Mouse (Mus musculus) midbrain, embryonic 12.5 days (tissue): ENCODE results near the gene Dpp7. TPM values are rescaled to one million over a fixed set of nuclear protein-coding genes. Genes with fewer than 3 reads are reported as not detected.
A peak's percentile ranks its signal among the peaks of the same experiment; 100 is the strongest.

Source experiments
- ATAC-seq: fragments of 200-750 bp; cut with Nextera tagmentation; 2 replicates; pipeline ENCODE4 v1.8.0; 2017; ENCODE audit warnings: low read depth, moderate TSS enrichment, moderate library complexity; ENCODE audit not compliant: low FRiP score
- H3K27ac ChIP-seq: fragments of 300-500 bp; sonication (generic); replicated peaks from 2 replicates; pipeline ENCODE4 v1.5.1; 2016; ENCODE audit warnings: mild to moderate bottlenecking
- H3K27me3 ChIP-seq: fragments of 300-500 bp; sonication (generic); 2 replicates; pipeline ENCODE4 v1.6.1; 2016; ENCODE audit warnings: mild to moderate bottlenecking
- H3K36me3 ChIP-seq: fragments of 300-500 bp; sonication (generic); 2 replicates; pipeline ENCODE4 v1.6.1; 2016
- H3K4me1 ChIP-seq: fragments of 300-500 bp; sonication (generic); 2 replicates; pipeline ENCODE4 v1.6.1; 2016
- H3K4me2 ChIP-seq: fragments of 300-500 bp; sonication (generic); replicated peaks from 2 replicates; pipeline ENCODE4 v1.6.1; 2016; ENCODE audit warnings: mild to moderate bottlenecking, moderate library complexity
- H3K4me3 ChIP-seq: fragments of 300-500 bp; sonication (generic); 2 replicates; pipeline ENCODE4 v1.5.1; 2016; ENCODE audit warnings: mild to moderate bottlenecking
- H3K9ac ChIP-seq: fragments of 300-500 bp; sonication (generic); replicated peaks from 2 replicates; pipeline ENCODE4 v1.6.1; 2016; ENCODE audit warnings: mild to moderate bottlenecking, moderate library complexity
- H3K9me3 ChIP-seq: fragments of 300-500 bp; sonication (generic); 2 replicates; pipeline ENCODE4 v1.6.1; 2016; ENCODE audit warnings: mild to moderate bottlenecking
- WGBS: fragments of 180-500 bp; shearing (Covaris S2); methylation state at CpG from one replicate; pipeline ENCODE4 v1.1.7; 2016; 5-methylcytosine and 5-hydroxymethylcytosine counted together
- polyA plus RNA-seq: library from polyadenylated mRNA; unstranded; fragments of >200 nt; fragmentation: Nextera tagmentation; extraction: Ambion mirVana; gene quantifications from 2 replicates; pipeline ENCODE4 v1.2.1, GENCODE M21; 2016

Gene Dpp7
- polyA plus RNA-seq, 1 experiment from 2014 or later, result 20.5 TPM

- Histone ChIP-seq H3K4me2 (no peak overlapping the region), H3K9ac (no peak overlapping the region), H3K36me3 (no peaks in the 10 kb centered on the region), H3K4me3 (no peak overlapping the region), H3K27me3 (peaks cover 55% of the 10 kb centered on the region), H3K4me1 (peaks cover 10% of the 10 kb centered on the region), H3K27ac (no peak overlapping the region), H3K9me3 (no peaks in the 10 kb centered on the region)
- 73% methylated on average over 13 of the region's 13 CpGs for WGBS
- no peak for ATAC-seq
Measured at GRCm38 (mm10) chr2:25363478-25364178, 7.5 kb upstream of the Dpp7 start.

GRCm38 (mm10) chr2:25359848-25360247 lies 3.7 kb upstream of the Dpp7 start:
- Histone ChIP-seq H3K4me3 (no peak overlapping the region), H3K9ac (no peak overlapping the region), H3K27me3 (peaks cover 26% of the 10 kb centered on the region), H3K4me1 (peaks cover 22% of the 10 kb centered on the region), H3K9me3 (no peaks in the 10 kb centered on the region), H3K36me3 (no peaks in the 10 kb centered on the region), H3K27ac (no peak overlapping the region), H3K4me2 (no peak overlapping the region)
- ATAC-seq, result no peak
- WGBS, result 84% methylated on average over 4 of the region's 4 CpGs

GRCm38 (mm10) chr2:25355419-25356066 lies 616 bp downstream of the Dpp7 start:
- Histone ChIP-seq H3K4me3 (peak overlapping the region; percentile 55), H3K4me1 (peaks cover 21% of the 10 kb centered on the region), H3K27me3 (no peaks in the 10 kb centered on the region), H3K9ac (peak overlapping the region; percentile 49), H3K9me3 (no peaks in the 10 kb centered on the region), H3K36me3 (peaks cover 33% of the 10 kb centered on the region), H3K27ac (no peak overlapping the region), H3K4me2 (peak overlapping the region; percentile 81)
- ATAC-seq, result 0 out of 2 replicates have a peak, but pooled peaks have one; percentile 35
- WGBS, result 41% methylated on average over 18 of the region's 18 CpGs

- no peak for ATAC-seq
- no peak overlapping the region for H3K9ac ChIP-seq
- no peaks in the 10 kb centered on the region for H3K27me3 ChIP-seq
- H3K36me3 ChIP-seq, result peaks cover 47% of the 10 kb centered on the region
- H3K27ac ChIP-seq, result no peak overlapping the region
- H3K4me3 ChIP-seq, result no peak overlapping the region
- 92% methylated on average over 6 of the region's 6 CpGs for WGBS
- peaks cover 21% of the 10 kb centered on the region for H3K4me1 ChIP-seq
- no peaks in the 10 kb centered on the region for H3K9me3 ChIP-seq
- no peak overlapping the region for H3K4me2 ChIP-seq
Measured at GRCm38 (mm10) chr2:25354211-25354610, 1.9 kb downstream of the Dpp7 start.

- no peak overlapping the region for H3K4me3 ChIP-seq
- no peak overlapping the region for H3K9ac ChIP-seq
- H3K27ac ChIP-seq, result no peak overlapping the region
- H3K9me3 ChIP-seq, result no peaks in the 10 kb centered on the region
- peaks cover 10% of the 10 kb centered on the region for H3K4me1 ChIP-seq
- ATAC-seq, result no peak
- no peaks in the 10 kb centered on the region for H3K27me3 ChIP-seq
- 98% methylated on average over 3 of the region's 3 CpGs for WGBS
- H3K36me3 ChIP-seq, result peaks cover 79% of the 10 kb centered on the region
- no peak overlapping the region for H3K4me2 ChIP-seq
Measured at GRCm38 (mm10) chr2:25350701-25351100, 5.5 kb downstream of the Dpp7 start.

GRCm38 (mm10) chr2:25349499-25349898 lies 6.7 kb downstream of the Dpp7 start:
- WGBS, result 89% methylated on average over 4 of the region's 4 CpGs
- H3K4me1 ChIP-seq, result no peaks in the 10 kb centered on the region
- H3K27ac ChIP-seq, result no peak overlapping the region
- no peaks in the 10 kb centered on the region for H3K27me3 ChIP-seq
- H3K4me3 ChIP-seq, result no peak overlapping the region
- no peak overlapping the region for H3K4me2 ChIP-seq
- ATAC-seq, result no peak
- peaks cover 91% of the 10 kb centered on the region for H3K36me3 ChIP-seq
- no peak overlapping the region for H3K9ac ChIP-seq
- H3K9me3 ChIP-seq, result no peaks in the 10 kb centered on the region

- Histone ChIP-seq H3K4me2 (no peak overlapping the region), H3K36me3 (peaks cover 97% of the 10 kb centered on the region), H3K4me3 (no peak overlapping the region), H3K9me3 (no peaks in the 10 kb centered on the region), H3K27me3 (no peaks in the 10 kb centered on the region), H3K9ac (no peak overlapping the region), H3K4me1 (no peaks in the 10 kb centered on the region), H3K27ac (no peak overlapping the region)
- 92% methylated on average over 7 of the region's 7 CpGs for WGBS
- ATAC-seq, result no peak
Measured at GRCm38 (mm10) chr2:25348162-25348561, 8.0 kb downstream of the Dpp7 start.

- Histone ChIP-seq H3K4me3 (no peak overlapping the region), H3K9ac (no peak overlapping the region), H3K27ac (no peak overlapping the region), H3K4me1 (peaks cover 10% of the 10 kb centered on the region), H3K27me3 (no peaks in the 10 kb centered on the region), H3K9me3 (no peaks in the 10 kb centered on the region), H3K4me2 (no peak overlapping the region), H3K36me3 (peaks cover 82% of the 10 kb centered on the region)
- ATAC-seq, result no peak
- WGBS, result 92% methylated on average over 6 of the region's 6 CpGs
Measured at GRCm38 (mm10) chr2:25338303-25338702, 17.9 kb downstream of the Dpp7 start.

GRCm38 (mm10) chr2:25333569-25333968 lies 22.6 kb downstream of the Dpp7 start:
- 78% methylated on average over 2 of the region's 2 CpGs for WGBS
- no peaks in the 10 kb centered on the region for H3K9me3 ChIP-seq
- H3K4me1 ChIP-seq, result peaks cover 18% of the 10 kb centered on the region
- H3K4me3 ChIP-seq, result peak overlapping the region; percentile 85
- no peaks in the 10 kb centered on the region for H3K27me3 ChIP-seq
- no peak for ATAC-seq
- H3K9ac ChIP-seq, result peak overlapping the region; percentile 80
- no peak overlapping the region for H3K27ac ChIP-seq
- H3K4me2 ChIP-seq, result peak overlapping the region; percentile 86
- H3K36me3 ChIP-seq, result peaks cover 47% of the 10 kb centered on the region

- H3K4me2 ChIP-seq, result peak within 1 kb of the TSS; percentile 86
- peak; percentile 98 for ATAC-seq
- H3K9me3 ChIP-seq, result no peaks in the 10 kb centered on the region
- peaks cover 36% of the 10 kb centered on the region for H3K36me3 ChIP-seq
- H3K9ac ChIP-seq, result peak within 1 kb of the TSS; percentile 82
- H3K27ac ChIP-seq, result peak within 1 kb of the TSS; percentile 82
- H3K4me3 ChIP-seq, result peak within 1 kb of the TSS; percentile 85
- H3K27me3 ChIP-seq, result no peaks in the 10 kb centered on the region
- under 1% methylated on average over 78 of the region's 78 CpGs for WGBS
- H3K4me1 ChIP-seq, result peaks cover 18% of the 10 kb centered on the region
Measured at GRCm38 (mm10) chr2:25332286-25333160, 23.6 kb downstream of the Dpp7 start, which contains the start of gene Man1b1. Gene Man1b1 (plus strand): TSS chr2:25332338.

GRCm38 (mm10) chr2:25331470-25331869 lies 24.7 kb downstream of the Dpp7 start:
- Histone ChIP-seq H3K9ac (peak overlapping the region; percentile 82), H3K4me3 (peak overlapping the region; percentile 85), H3K4me1 (peaks cover 18% of the 10 kb centered on the region), H3K4me2 (peak overlapping the region; percentile 86), H3K27me3 (peaks cover 4% of the 10 kb centered on the region; the same call in 1 of the 2 replicates), H3K36me3 (peaks cover 26% of the 10 kb centered on the region), H3K9me3 (no peaks in the 10 kb centered on the region), H3K27ac (no peak overlapping the region)
- 67% methylated on average over 9 of the region's 9 CpGs for WGBS
- no peak for ATAC-seq

GRCm38 (mm10) chr2:25328440-25328839 lies 27.7 kb downstream of the Dpp7 start:
- peaks cover 9% of the 10 kb centered on the region for H3K4me1 ChIP-seq
- H3K27me3 ChIP-seq, result peaks cover 4% of the 10 kb centered on the region; the same call in 1 of the 2 replicates
- no peaks in the 10 kb centered on the region for H3K9me3 ChIP-seq
- no peak for ATAC-seq
- WGBS, result 37% methylated on average over 7 of the region's 7 CpGs
- H3K4me2 ChIP-seq, result no peak overlapping the region
- no peak overlapping the region for H3K4me3 ChIP-seq
- no peak overlapping the region for H3K9ac ChIP-seq
- H3K36me3 ChIP-seq, result no peaks in the 10 kb centered on the region
- no peak overlapping the region for H3K27ac ChIP-seq
